Mouse (Mus musculus) hindbrain, postnatal 0 days (tissue): ENCODE results near the gene Ccdc155. TPM values are rescaled to one million over a fixed set of nuclear protein-coding genes. Genes with fewer than 3 reads are reported as not detected.

Source experiments
- ATAC-seq: fragments of 200-750 bp; cut with Nextera tagmentation; 2 replicates; pipeline ENCODE4 v1.8.0; 2017; ENCODE audit warnings: mild to moderate bottlenecking, moderate TSS enrichment, moderate library complexity
- DNase-seq: peaks from one replicate; pipeline ENCODE4 v3.0.0-alpha.2; 2015; ENCODE audit warnings: low spot score
- H3K27ac ChIP-seq: fragments of 300-500 bp; sonication (generic); 2 replicates; pipeline ENCODE4 v1.5.1; 2014; ENCODE audit warnings: mild to moderate bottlenecking
- H3K27me3 ChIP-seq: fragments of 300-500 bp; sonication (generic); 2 replicates; pipeline ENCODE4 v1.6.1; 2014; ENCODE audit warnings: low read length, mixed read lengths; ENCODE audit not compliant: insufficient read depth
- H3K36me3 ChIP-seq: fragments of 300-500 bp; sonication (generic); 2 replicates; pipeline ENCODE4 v1.6.1; 2014; ENCODE audit warnings: low read length, mixed read lengths; ENCODE audit not compliant: insufficient read depth
- H3K4me1 ChIP-seq: fragments of 300-500 bp; sonication (generic); 2 replicates; pipeline ENCODE4 v1.6.1; 2014; ENCODE audit warnings: antibody characterized with exemption, low read length, mixed read lengths; ENCODE audit not compliant: insufficient read depth
- H3K4me2 ChIP-seq: fragments of 300-500 bp; sonication (generic); 2 replicates; pipeline ENCODE4 v1.6.1; 2014; ENCODE audit warnings: low read depth, mild to moderate bottlenecking, low read length, moderate library complexity, mixed read lengths
- H3K4me3 ChIP-seq: fragments of 300-500 bp; sonication (generic); 2 replicates; pipeline ENCODE4 v1.5.1; 2014; ENCODE audit warnings: low read length
- H3K9ac ChIP-seq: fragments of 300-500 bp; sonication (generic); replicated peaks from 2 replicates; pipeline ENCODE4 v1.6.1; 2014; ENCODE audit warnings: mild to moderate bottlenecking, low read length, moderate library complexity, mixed read lengths
- H3K9me3 ChIP-seq: fragments of 300-500 bp; sonication (generic); 2 replicates; pipeline ENCODE4 v1.6.1; 2016; ENCODE audit warnings: low read length, mixed read lengths
- CTCF ChIP-seq: IDR thresholded peaks from 2 replicates; pipeline ENCODE4 v1.5.1; 2016; ENCODE audit warnings: antibody characterized with exemption, control low read depth, low read depth
- WGBS: fragments of 180-500 bp; shearing (Covaris S2); extraction: QIAGEN DNeasy Blood & Tissue Kit; methylation state at CpG from one replicate; pipeline ENCODE4 v1.1.7; 2014; 5-methylcytosine and 5-hydroxymethylcytosine counted together
- polyA plus RNA-seq: library from polyadenylated mRNA; unstranded; fragments of >200 nt; fragmentation: Nextera tagmentation; extraction: Ambion mirVana; gene quantifications from 2 replicates; pipeline ENCODE4 v1.2.1, GENCODE M21; 2015
- total RNA-seq: library from RNA; depleted of rRNA; stranded (reverse); fragments of >200 nt; gene quantifications from 2 replicates; pipeline ENCODE4 v1.2.3, GENCODE M21; 2014

The Ccdc155 gene
- total and polyA plus RNA-seq, 2 experiments from 2014 or later, result 0.10 to 0.46 TPM

GRCm38 (mm10) chr7:45238723-45239496 is 34.2 kb upstream of the Ccdc155 start, which contains the start of gene Cd37:
Gene Cd37, minus strand, starts transcription at chr7:45239115.
- no peak for TF ChIP-seq CTCF
- no peak for ATAC-seq
- H3K4me1 ChIP-seq, result peaks cover 6% of the 10 kb centered on the region; the same call in 1 of the 2 replicates
- H3K9ac ChIP-seq, result no peak within 1 kb of the TSS
- H3K9me3 ChIP-seq, result no peaks in the 10 kb centered on the region
- no peak within 1 kb of the TSS for H3K4me2 ChIP-seq
- H3K27ac ChIP-seq, result no peak within 1 kb of the TSS
- H3K27me3 ChIP-seq, result no peaks in the 10 kb centered on the region
- no peak within 1 kb of the TSS for H3K4me3 ChIP-seq
- WGBS, result 47% methylated on average over 20 of the region's 20 CpGs
- H3K36me3 ChIP-seq, result no peaks in the 10 kb centered on the region
- no peak for DNase-seq

GRCm38 (mm10) chr7:45237747-45238699 is 33.3 kb upstream of the Ccdc155 start:
- no peak overlapping the region for H3K4me2 ChIP-seq
- DNase-seq (no peak), ATAC-seq (no peak)
- no peak overlapping the region for H3K27ac ChIP-seq
- 74% methylated on average over 17 of the region's 17 CpGs for WGBS
- H3K9me3 ChIP-seq, result no peaks in the 10 kb centered on the region
- H3K9ac ChIP-seq, result no peak overlapping the region
- no peaks in the 10 kb centered on the region for H3K27me3 ChIP-seq
- TF ChIP-seq CTCF, result no peak
- no peak overlapping the region for H3K4me3 ChIP-seq
- no peaks in the 10 kb centered on the region for H3K36me3 ChIP-seq
- H3K4me1 ChIP-seq, result peaks cover 7% of the 10 kb centered on the region; the same call in 1 of the 2 replicates

- no peaks in the 10 kb centered on the region for H3K9me3 ChIP-seq
- H3K27ac ChIP-seq, result no peak overlapping the region
- H3K4me2 ChIP-seq, result peak overlapping the region; percentile 40; the same call in 1 of the 2 replicates
- peaks cover 7% of the 10 kb centered on the region; the same call in 1 of the 2 replicates for H3K4me1 ChIP-seq
- H3K4me3 ChIP-seq, result no peak overlapping the region
- H3K36me3 ChIP-seq, result no peaks in the 10 kb centered on the region
- WGBS, result 40% methylated on average over 17 of the region's 17 CpGs
- DNase-seq, result no peak
- no peak overlapping the region for H3K9ac ChIP-seq
- TF ChIP-seq CTCF, result no peak
- ATAC-seq, result no peak; the same call in 1 of the 2 replicates
- no peaks in the 10 kb centered on the region for H3K27me3 ChIP-seq
Observed at GRCm38 (mm10) chr7:45235656-45236180, 31.0 kb upstream of the Ccdc155 start.

- no peak for TF ChIP-seq CTCF
- H3K4me2 ChIP-seq, result peak overlapping the region; percentile 40
- H3K36me3 ChIP-seq, result no peaks in the 10 kb centered on the region
- no peak overlapping the region for H3K27ac ChIP-seq
- H3K27me3 ChIP-seq, result no peaks in the 10 kb centered on the region
- peak; percentile 57 for DNase-seq
- no peak overlapping the region for H3K4me3 ChIP-seq
- H3K9me3 ChIP-seq, result no peaks in the 10 kb centered on the region
- no peak overlapping the region for H3K9ac ChIP-seq
- WGBS, result 17% methylated on average over 21 of the region's 21 CpGs
- H3K4me1 ChIP-seq, result peaks cover 7% of the 10 kb centered on the region; the same call in 1 of the 2 replicates
- peak; percentile 42 for ATAC-seq
Observed at GRCm38 (mm10) chr7:45234922-45235571, 30.4 kb upstream of the Ccdc155 start.

- no peak overlapping the region for H3K4me3 ChIP-seq
- H3K36me3 ChIP-seq, result no peaks in the 10 kb centered on the region; the same call in 1 of the 2 replicates
- no peak for TF ChIP-seq CTCF
- peaks cover 7% of the 10 kb centered on the region; the same call in 1 of the 2 replicates for H3K4me1 ChIP-seq
- DNase-seq (no peak), ATAC-seq (no peak)
- H3K27me3 ChIP-seq, result no peaks in the 10 kb centered on the region
- 11% methylated on average over 25 of the region's 29 CpGs for WGBS
- no peak overlapping the region for H3K27ac ChIP-seq
- peak overlapping the region; percentile 40 for H3K4me2 ChIP-seq
- no peaks in the 10 kb centered on the region for H3K9me3 ChIP-seq
- peak overlapping the region; percentile 37 for H3K9ac ChIP-seq
Observed at GRCm38 (mm10) chr7:45234333-45234841, 29.7 kb upstream of the Ccdc155 start.
